Mouse (Mus musculus): Measurements from ENCODE around the gene Anapc1.
"Not testable (repeated sequence)": the region's sequence is repeated elsewhere in the genome, so short reads cannot be mapped to it uniquely, and the experiment has no call there.

Anapc1 gene

GRCm38 (mm10) chr2:128696426-128696825, 9.2 kb upstream of the Anapc1 start:
- DNase-seq = no peak

DNA sequence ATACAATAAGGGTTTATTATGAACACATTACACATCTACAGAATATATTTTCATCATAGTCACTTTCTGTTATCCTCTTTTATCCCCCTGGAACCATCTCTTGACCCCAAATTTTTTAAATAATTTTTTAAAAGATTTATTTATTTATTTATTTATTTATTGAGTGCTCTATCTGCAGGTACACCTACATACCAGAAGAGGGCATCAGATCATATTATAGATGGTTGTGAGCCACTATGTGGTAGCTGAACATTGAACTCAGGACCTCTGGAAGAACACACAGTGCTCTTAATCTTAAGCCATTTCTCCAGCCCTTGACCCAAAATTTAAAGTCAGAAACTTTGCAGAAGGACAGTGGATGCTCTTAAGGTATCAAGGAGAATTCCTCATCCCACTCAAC, 7.4 kb upstream of the Anapc1 start:
- DNase-seq = no peak

- DNase-seq = not testable (repeated sequence)
These were observed 6.6 kb upstream of the Anapc1 start for GRCm38 (mm10) chr2:128693828-128694227.

DNA sequence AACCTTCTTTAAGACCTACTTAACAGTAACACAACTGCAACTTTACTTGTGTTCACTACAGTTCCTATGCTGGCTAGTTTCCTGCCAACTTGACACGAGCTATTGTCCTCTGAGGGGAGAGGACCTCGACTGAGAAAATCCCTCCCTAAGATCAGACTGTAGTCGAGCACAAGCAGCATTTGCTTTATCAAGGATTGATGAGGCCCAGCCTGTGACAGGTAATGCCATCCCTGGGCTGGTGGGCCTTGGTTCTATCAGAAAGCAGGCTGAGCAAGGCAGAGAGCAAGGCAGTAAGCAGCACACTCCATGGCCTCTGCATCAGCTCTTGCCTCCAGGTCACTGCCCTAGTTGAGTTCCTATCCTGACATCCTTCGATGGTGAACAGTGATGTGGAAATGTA, 6.0 kb upstream of the Anapc1 start:
- no peak for DNase-seq

DNA sequence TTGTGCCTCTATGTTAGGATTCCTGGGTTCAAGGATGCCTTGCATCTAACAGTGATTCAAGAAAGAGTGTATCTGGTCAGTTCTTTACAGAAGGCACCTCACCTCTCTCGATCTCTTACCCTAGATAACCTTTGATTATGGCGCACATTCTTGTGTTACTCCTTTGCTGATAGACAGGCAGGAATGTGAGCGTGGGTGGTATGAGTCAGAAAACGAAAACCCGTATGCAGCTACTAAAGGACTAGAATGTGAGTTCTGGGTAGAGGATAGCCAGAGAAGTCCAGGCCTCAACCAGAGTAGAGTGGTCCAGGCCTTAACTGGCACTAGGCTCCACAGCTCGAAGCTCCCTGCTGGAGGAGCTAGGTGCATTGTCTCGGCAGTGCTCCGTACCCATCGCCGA, 5.6 kb upstream of the Anapc1 start:
- DNase-seq = no peak

DNA sequence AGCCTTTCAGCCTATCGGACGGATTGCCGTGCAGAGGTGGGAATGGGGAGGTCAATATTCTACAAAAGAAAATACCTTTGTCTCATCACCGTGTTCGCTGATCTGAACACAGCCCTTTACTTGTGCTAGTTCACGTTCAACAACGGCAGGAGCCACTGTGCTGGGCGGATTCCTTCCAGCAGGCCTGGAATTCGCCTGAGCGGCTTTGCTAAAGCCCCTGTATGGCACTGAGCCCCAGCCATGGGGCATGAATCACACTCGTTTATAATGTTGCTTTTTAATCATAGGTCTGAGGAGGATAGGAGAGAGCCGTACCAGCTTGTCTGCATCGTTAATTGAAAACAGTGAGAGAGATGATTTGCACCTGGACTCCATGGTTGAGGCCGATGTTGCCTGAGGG, 5.1 kb upstream of the Anapc1 start:
- no peak for DNase-seq

GRCm38 (mm10) chr2:128687558-128688120, 448 bp upstream of the Anapc1 start:
- no peak for DNase-seq

- peak in 1 of 2 experiments; percentile 58 for DNase-seq
These were observed 6.5 kb downstream of the Anapc1 start for GRCm38 (mm10) chr2:128680661-128681060.

GRCm38 (mm10) chr2:128620578-128620977, 66.6 kb downstream of the Anapc1 start:
- no peak for DNase-seq

GRCm38 (mm10) chr2:128615366-128615765, 71.8 kb downstream of the Anapc1 start:
- no peak for DNase-seq

DNA sequence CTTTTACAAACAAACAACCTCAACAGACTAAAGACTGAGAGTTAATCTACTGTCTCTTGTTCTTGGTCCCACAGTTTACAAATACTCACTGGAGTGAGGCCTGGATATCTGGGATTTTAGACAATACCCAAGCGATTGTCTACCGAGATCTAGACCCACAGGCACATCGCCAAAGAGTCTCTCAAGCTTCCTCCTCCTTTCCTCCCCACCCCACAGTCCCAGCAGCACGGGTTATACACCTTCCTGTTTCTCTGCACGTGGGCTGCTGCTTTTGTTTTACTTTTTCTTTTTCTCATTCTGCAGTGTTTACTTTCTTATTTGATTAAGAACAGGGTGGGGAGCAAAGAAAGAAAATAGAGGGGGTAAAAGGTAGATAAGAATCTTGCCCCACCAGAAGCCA, 73.8 kb downstream of the Anapc1 start:
- DNase-seq = peak; percentile 19 to 60

DNA sequence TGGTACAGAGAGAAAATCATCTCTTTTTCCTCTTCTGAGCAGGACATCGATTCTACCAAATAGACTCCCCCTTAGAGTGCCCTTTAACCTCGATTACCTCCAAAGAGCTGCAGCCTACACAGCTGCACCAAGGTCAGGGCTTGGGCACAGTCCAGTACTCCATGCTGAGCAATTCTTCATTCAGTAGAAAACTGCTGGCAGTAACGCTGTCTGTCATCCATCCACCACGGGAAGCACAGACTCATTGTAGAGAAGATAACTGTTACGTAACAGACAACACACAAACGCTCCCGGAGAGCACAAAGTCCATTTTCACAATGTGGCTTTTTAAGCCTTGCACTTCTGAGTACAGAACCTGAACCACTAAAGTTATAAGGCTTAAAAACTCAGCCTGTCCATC, 74.9 kb downstream of the Anapc1 start:
- no peak for DNase-seq

GRCm38 (mm10) chr2:128611178-128611577, 76.0 kb downstream of the Anapc1 start:
- DNase-seq = peak in 1 of 2 experiments; percentile 32

DNA sequence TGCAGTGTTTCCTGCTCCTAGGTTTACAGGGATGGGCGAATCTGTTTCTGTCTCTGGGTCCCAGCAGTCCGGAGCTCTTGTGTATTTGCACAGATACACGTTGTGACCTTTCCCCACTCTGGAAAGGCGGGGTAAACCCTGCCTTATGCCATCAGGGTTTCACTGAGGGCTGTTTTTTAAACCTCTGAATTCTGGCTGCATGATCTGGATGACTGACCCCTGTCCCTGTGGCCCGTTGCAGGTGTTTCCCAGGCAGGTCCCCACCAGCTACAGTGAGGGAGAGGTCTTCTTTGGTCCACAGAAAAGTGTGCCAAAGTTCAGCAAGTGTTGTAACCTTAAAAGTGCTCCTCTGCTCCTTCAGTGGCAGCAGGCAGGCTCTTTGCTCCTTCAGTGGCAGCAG, 77.9 kb downstream of the Anapc1 start:
- no peak for DNase-seq

DNA sequence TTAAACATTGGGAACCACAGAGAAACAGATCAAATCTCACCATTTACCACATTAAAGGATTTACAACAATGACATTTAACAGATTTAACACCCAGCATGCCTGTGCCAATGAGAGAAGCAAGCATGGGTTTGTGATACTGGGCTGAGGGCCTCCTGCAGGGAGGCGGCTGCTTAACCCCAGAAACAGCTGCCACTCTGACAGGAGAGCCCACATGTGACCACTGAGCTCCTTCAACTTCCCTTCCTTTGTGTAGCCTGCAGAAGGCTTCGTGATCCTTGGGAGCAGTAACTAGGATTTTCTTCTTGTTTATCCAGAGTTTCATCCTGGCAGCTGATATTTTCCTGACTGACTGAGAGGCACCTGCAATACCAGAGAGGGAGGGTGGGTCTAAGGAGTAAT, 85.7 kb downstream of the Anapc1 start:
- DNase-seq = no peak

DNA sequence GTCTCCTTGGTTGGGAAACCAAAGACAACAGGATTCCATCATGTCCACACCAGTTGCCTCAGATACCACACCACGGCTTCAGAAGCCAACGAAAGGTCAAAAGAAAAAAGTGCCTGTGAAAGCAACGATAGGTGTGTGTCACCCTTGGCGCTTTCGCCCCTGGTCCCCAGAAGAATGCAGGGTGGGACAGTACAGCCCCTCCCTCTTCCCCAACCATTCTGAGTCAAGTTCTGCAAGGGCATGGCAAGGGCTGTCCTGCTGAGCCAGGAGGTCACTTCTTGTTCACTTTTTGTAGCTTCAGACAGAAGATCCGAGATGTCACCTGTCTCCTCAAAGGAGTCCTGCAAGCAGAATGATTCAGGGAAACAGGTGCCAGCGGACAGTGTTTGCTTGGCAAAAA, 94.9 kb downstream of the Anapc1 start:
- no peak for DNase-seq

DNA sequence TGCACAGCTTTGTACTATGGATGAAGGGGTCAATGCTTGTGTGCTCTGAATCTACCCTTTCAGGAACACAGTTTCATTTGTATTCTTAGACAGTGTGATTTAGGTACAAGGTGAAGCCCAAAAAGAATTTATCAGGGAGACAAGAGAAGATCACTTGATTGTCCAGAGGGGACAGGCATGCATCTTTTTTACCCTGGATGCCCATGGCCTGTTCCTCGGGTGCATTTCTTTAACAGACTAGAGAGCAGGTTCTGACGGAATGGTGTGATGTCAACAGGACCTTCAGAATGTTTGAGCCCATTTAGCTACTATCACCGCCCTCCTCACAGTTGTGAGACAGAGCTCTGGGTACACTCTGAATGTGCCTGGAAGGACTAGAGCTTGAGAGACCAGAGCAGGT, 96.3 kb downstream of the Anapc1 start, which contains the start of gene Spdye4c:
Spdye4c (plus strand) TSS at position 301 of the 400 bp plus-strand sequence.
- no peak for DNase-seq

DNA sequence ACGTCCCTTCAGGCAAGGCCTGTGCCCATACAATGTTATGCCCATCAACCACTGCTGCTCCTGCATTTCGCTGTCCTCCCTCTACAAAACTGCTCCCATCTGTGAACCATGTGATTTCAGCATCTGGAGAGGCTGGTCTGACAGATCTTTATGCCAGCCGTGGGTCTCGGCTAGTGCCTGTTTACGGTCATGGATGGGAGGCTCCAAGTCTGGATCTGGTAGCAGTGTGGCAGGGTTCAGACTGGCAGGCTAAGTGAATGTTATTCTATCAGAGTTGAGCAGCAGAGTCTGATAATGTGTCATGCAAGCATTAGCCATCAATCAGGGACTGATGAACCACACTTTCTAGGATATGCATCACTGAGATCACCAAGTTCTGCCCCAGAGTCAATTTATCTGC, 104.3 kb downstream of the Anapc1 start:
- no peak for DNase-seq

DNA sequence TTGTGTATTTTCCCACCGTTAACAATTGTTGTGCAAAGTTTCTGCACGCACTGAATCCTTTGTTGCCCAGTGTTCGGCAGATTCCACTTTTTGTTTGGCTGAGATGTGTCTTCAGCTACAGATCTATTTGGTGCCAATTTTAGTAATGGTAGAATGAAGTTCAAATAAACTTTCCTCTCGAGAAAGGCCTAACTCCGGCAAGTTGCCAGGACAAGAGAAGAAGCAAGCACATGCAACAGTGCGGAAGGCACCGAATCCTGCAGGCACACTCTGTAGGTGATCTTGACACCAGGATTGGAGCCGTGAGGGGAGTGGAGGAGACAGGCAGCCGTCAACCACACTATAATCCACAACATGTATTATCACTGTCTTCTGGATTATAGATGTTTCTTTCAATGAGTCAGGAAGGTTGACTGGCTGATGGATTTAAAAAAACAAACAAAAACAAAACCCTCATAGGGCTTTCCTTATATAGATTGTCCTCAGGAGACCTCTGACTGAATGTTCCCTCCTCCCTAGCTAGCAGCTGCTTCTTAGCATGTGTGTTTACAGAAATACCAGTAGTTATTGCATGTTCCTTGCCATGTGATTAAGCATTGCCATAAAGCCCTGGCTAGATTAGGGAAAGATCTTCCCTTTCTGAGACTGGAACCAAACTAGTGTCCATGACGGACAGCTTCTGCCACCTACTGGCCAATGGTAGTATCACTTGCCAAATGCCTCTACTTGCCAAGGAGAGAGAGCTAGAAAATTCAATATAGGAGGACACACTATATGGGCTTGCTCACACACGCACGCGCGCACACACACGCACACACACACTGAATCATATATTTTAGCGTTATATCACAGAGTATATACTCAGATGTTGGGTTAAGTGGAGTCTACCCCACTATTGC, 114.2 kb downstream of the Anapc1 start:
- DNase-seq = peak; percentile 77 to 84

DNA sequence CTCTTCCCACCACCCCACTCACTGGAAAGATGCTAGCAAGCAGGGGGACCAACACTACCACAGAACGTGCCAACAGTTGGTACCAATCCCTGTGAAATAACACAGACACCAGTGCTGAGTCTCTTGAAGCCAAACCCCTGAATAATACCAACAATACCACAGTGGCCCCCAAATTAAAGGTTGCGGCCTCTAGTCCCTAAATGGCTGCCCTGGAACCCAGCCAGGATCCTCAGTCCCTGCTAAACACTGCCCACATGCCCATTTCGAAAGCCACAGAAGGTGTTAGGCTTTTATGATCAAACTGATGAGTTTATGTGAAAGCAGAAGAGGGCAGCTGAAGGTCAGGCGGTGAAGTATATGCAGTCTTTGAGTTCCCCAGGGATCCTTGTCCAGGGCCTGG, 116.2 kb downstream of the Anapc1 start:
- no peak for DNase-seq

GRCm38 (mm10) chr2:128568490-128568889, 118.7 kb downstream of the Anapc1 start:
- no peak for DNase-seq

DNA sequence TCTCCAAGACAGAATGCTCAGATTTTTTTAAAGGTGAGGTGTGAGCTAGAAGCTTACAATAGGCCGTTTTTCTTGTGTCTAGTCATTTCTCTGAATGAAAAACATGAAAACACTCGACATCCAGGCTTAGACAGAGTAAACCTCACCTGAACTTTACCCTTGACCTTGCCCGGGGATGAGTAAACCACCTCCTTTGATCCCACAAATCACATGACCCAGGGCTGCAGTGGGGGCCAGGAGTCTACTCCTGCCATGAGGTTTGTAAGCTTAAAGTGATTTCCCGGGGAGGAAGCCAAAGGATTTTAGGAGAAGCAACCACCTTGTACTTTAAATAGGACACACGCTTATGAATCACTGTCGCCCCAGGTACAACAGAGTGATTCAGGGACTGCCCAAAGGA, 119.2 kb downstream of the Anapc1 start:
- no peak for DNase-seq

DNA sequence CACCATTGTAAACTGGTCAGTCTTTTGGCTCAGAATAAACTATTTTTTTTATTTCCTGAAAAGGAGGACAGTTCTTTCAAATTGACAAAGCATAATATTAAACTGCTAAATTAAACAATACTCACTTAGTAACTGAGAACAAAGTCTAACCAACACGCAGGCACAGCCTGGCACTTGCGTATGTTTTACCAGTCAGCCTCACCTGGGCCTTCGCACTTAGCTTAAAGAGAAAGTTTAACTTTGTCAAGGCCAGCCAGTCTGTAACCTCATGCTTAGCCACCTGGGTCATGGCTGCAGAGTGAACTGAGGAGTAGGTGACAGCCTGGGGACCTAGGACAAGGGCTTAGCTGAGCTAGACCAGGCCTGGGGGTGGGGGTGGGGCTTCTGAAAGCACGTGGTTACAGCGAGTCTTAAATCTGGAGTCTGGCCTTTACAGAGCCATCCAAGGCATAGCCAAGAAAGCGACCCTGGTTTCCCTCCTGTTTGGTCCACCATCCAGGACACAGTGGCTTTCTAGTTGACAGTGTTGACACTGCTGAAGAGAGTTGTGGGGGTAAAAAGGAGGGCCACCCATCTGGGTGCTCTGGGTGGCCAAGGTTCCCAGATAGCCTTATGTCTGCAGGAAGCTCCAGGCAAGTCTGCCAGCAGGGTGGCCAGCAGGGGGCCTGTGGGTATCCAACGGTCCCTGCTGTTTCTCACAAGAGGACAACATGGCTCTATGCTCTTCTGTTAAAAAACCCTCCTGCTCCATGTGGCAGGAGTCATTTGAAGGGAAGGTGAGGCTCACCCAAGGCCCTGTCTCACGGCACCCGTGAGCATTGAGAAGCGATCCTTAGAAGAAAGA, 120.7 kb downstream of the Anapc1 start:
- peak in 1 of 2 experiments; percentile 18 for DNase-seq
